Mouse (Mus musculus): ENCODE measurements around the gene Ski. TPM values are rescaled to one million over a fixed set of nuclear protein-coding genes. Genes with fewer than 3 reads are reported as not detected.

The Ski gene
- polyA plus RNA-seq, 1 experiment from 2014 or later = 16.2 TPM

GRCm38 (mm10) chr4:155165861-155166260 lies 56.5 kb downstream of the Ski start:
- DNase-seq (ENCODE audit: low spot score) (no peak), ATAC-seq (no peak)
- Histone ChIP-seq H3K27me3 (replicated peaks; ENCODE audit: control insufficient read depth, insufficient read depth, low read length) (no peaks in the 10 kb centered on the region), H3K4me1 (ENCODE audit: control insufficient read depth, insufficient read depth, low read length) (peaks cover 15% of the 10 kb centered on the region; the same call in 1 of the 2 replicates), H3K9ac (ENCODE audit: low read length) (no peak overlapping the region), H3K4me3 (ENCODE audit: low read depth, low read length) (no peak overlapping the region), H3K4me2 (ENCODE audit: low read length) (no peak overlapping the region), H3K36me3 (ENCODE audit: control insufficient read depth, insufficient read depth, low read length) (no peaks in the 10 kb centered on the region), H3K9me3 (replicated peaks; ENCODE audit: control insufficient read depth, low read length) (no peaks in the 10 kb centered on the region), H3K27ac (ENCODE audit: low read depth, low read length) (no peak overlapping the region)

- ATAC-seq (peak; percentile 27; the same call in 1 of the 2 replicates), DNase-seq (ENCODE audit: low spot score) (peak; percentile 45)
- Histone ChIP-seq H3K27me3 (replicated peaks; ENCODE audit: control insufficient read depth, insufficient read depth, low read length) (no peaks in the 10 kb centered on the region), H3K4me2 (ENCODE audit: low read length) (no peak overlapping the region), H3K9me3 (replicated peaks; ENCODE audit: control insufficient read depth, low read length) (no peaks in the 10 kb centered on the region), H3K4me3 (ENCODE audit: low read depth, low read length) (no peak overlapping the region), H3K36me3 (ENCODE audit: control insufficient read depth, insufficient read depth, low read length) (peaks cover 3% of the 10 kb centered on the region; the same call in 1 of the 2 replicates), H3K9ac (ENCODE audit: low read length) (no peak overlapping the region), H3K4me1 (ENCODE audit: control insufficient read depth, insufficient read depth, low read length) (peaks cover 13% of the 10 kb centered on the region; the same call in 1 of the 2 replicates), H3K27ac (ENCODE audit: low read depth, low read length) (no peak overlapping the region)
- 68% methylated on average over 6 of the region's 6 CpGs for WGBS
Observed at GRCm38 (mm10) chr4:155164550-155164949, 57.8 kb downstream of the Ski start.

- Histone ChIP-seq H3K27ac (ENCODE audit: low read depth, low read length) (no peak overlapping the region), H3K27me3 (replicated peaks; ENCODE audit: control insufficient read depth, insufficient read depth, low read length) (no peaks in the 10 kb centered on the region), H3K9ac (ENCODE audit: low read length) (no peak overlapping the region), H3K4me3 (ENCODE audit: low read depth, low read length) (no peak overlapping the region), H3K36me3 (ENCODE audit: control insufficient read depth, insufficient read depth, low read length) (peaks cover 12% of the 10 kb centered on the region), H3K4me2 (ENCODE audit: low read length) (no peak overlapping the region), H3K4me1 (ENCODE audit: control insufficient read depth, insufficient read depth, low read length) (peaks cover 9% of the 10 kb centered on the region; the same call in 1 of the 2 replicates), H3K9me3 (replicated peaks; ENCODE audit: control insufficient read depth, low read length) (no peaks in the 10 kb centered on the region)
- peak; percentile 16; the same call in 1 of the 2 replicates for ATAC-seq
- no peak for DNase-seq (ENCODE audit: low spot score)
- WGBS = 48% methylated on average over 8 of the region's 8 CpGs
Observed at GRCm38 (mm10) chr4:155163685-155164084, 58.7 kb downstream of the Ski start.

- Histone ChIP-seq H3K4me1 (ENCODE audit: control insufficient read depth, insufficient read depth, low read length) (peaks cover 9% of the 10 kb centered on the region; the same call in 1 of the 2 replicates), H3K9ac (ENCODE audit: low read length) (no peak overlapping the region), H3K27ac (ENCODE audit: low read depth, low read length) (no peak overlapping the region), H3K4me2 (ENCODE audit: low read length) (no peak overlapping the region), H3K36me3 (ENCODE audit: control insufficient read depth, insufficient read depth, low read length) (peaks cover 16% of the 10 kb centered on the region), H3K9me3 (replicated peaks; ENCODE audit: control insufficient read depth, low read length) (no peaks in the 10 kb centered on the region), H3K27me3 (replicated peaks; ENCODE audit: control insufficient read depth, insufficient read depth, low read length) (no peaks in the 10 kb centered on the region), H3K4me3 (ENCODE audit: low read depth, low read length) (no peak overlapping the region)
- DNase-seq (ENCODE audit: low spot score) (no peak), ATAC-seq (no peak)
- WGBS = 53% methylated on average over 4 of the region's 4 CpGs
Observed at GRCm38 (mm10) chr4:155163320-155163651, 59.1 kb downstream of the Ski start.

- no peak for DNase-seq (ENCODE audit: low spot score)
- Histone ChIP-seq H3K4me1 (ENCODE audit: control insufficient read depth, insufficient read depth, low read length) (peaks cover 9% of the 10 kb centered on the region; the same call in 1 of the 2 replicates), H3K27me3 (replicated peaks; ENCODE audit: control insufficient read depth, insufficient read depth, low read length) (no peaks in the 10 kb centered on the region), H3K4me2 (ENCODE audit: low read length) (no peak overlapping the region), H3K36me3 (ENCODE audit: control insufficient read depth, insufficient read depth, low read length) (peaks cover 22% of the 10 kb centered on the region), H3K9me3 (replicated peaks; ENCODE audit: control insufficient read depth, low read length) (no peaks in the 10 kb centered on the region), H3K4me3 (ENCODE audit: low read depth, low read length) (no peak overlapping the region), H3K27ac (ENCODE audit: low read depth, low read length) (no peak overlapping the region), H3K9ac (ENCODE audit: low read length) (no peak overlapping the region)
- 85% methylated on average over 7 of the region's 7 CpGs for WGBS
- ATAC-seq = no peak
Observed at GRCm38 (mm10) chr4:155162433-155163319, 59.7 kb downstream of the Ski start.

GRCm38 (mm10) chr4:155158543-155158917 lies 63.9 kb downstream of the Ski start:
- no peaks in the 10 kb centered on the region for H3K9me3 ChIP-seq (replicated peaks; ENCODE audit: control insufficient read depth, low read length)
- ATAC-seq = no peak

GRCm38 (mm10) chr4:155157871-155158542 lies 64.4 kb downstream of the Ski start:
- Histone ChIP-seq H3K36me3 (ENCODE audit: control insufficient read depth, insufficient read depth, low read length) (peaks cover 52% of the 10 kb centered on the region), H3K4me1 (ENCODE audit: control insufficient read depth, insufficient read depth, low read length) (no peaks in the 10 kb centered on the region), H3K27ac (ENCODE audit: low read depth, low read length) (no peak overlapping the region), H3K9ac (ENCODE audit: low read length) (no peak overlapping the region), H3K27me3 (replicated peaks; ENCODE audit: control insufficient read depth, insufficient read depth, low read length) (no peaks in the 10 kb centered on the region), H3K4me3 (ENCODE audit: low read depth, low read length) (no peak overlapping the region), H3K9me3 (replicated peaks; ENCODE audit: control insufficient read depth, low read length) (no peaks in the 10 kb centered on the region), H3K4me2 (ENCODE audit: low read length) (no peak overlapping the region)
- DNase-seq (ENCODE audit: low spot score) = no peak
- 89% methylated on average over 27 of the region's 27 CpGs for WGBS
- ATAC-seq = no peak

More at GRCm38 (mm10) chr4:155158543-155158917, 63.9 kb downstream of the Ski start:
- 81% methylated on average over 8 of the region's 8 CpGs for WGBS
- Histone ChIP-seq H3K4me2 (ENCODE audit: low read length) (no peak overlapping the region), H3K36me3 (ENCODE audit: control insufficient read depth, insufficient read depth, low read length) (peaks cover 52% of the 10 kb centered on the region), H3K27ac (ENCODE audit: low read depth, low read length) (no peak overlapping the region), H3K27me3 (replicated peaks; ENCODE audit: control insufficient read depth, insufficient read depth, low read length) (no peaks in the 10 kb centered on the region), H3K4me1 (ENCODE audit: control insufficient read depth, insufficient read depth, low read length) (peaks cover 5% of the 10 kb centered on the region; the same call in 1 of the 2 replicates), H3K4me3 (ENCODE audit: low read depth, low read length) (no peak overlapping the region), H3K9ac (ENCODE audit: low read length) (no peak overlapping the region)
- no peak for DNase-seq (ENCODE audit: low spot score)

GRCm38 (mm10) chr4:155156734-155157133 lies 65.7 kb downstream of the Ski start:
- ATAC-seq (no peak), DNase-seq (ENCODE audit: low spot score) (no peak)
- H3K27me3 ChIP-seq (replicated peaks; ENCODE audit: control insufficient read depth, insufficient read depth, low read length) = peaks cover under 1% of the 10 kb centered on the region; the same call in 1 of the 2 replicates
- WGBS = 95% methylated on average over 17 of the region's 17 CpGs
- H3K36me3 ChIP-seq (ENCODE audit: control insufficient read depth, insufficient read depth, low read length) = peaks cover 52% of the 10 kb centered on the region
- no peak overlapping the region for H3K9ac ChIP-seq (ENCODE audit: low read length)
- H3K4me1 ChIP-seq (ENCODE audit: control insufficient read depth, insufficient read depth, low read length) = no peaks in the 10 kb centered on the region
- H3K27ac ChIP-seq (ENCODE audit: low read depth, low read length) = no peak overlapping the region
- no peak overlapping the region for H3K4me2 ChIP-seq (ENCODE audit: low read length)
- H3K9me3 ChIP-seq (replicated peaks; ENCODE audit: control insufficient read depth, low read length) = no peaks in the 10 kb centered on the region
- no peak overlapping the region for H3K4me3 ChIP-seq (ENCODE audit: low read depth, low read length)

GRCm38 (mm10) chr4:155154986-155155385 lies 67.4 kb downstream of the Ski start:
- DNase-seq (ENCODE audit: low spot score) (no peak), ATAC-seq (no peak)
- no peak overlapping the region for H3K4me3 ChIP-seq (ENCODE audit: low read depth, low read length)
- H3K27me3 ChIP-seq (replicated peaks; ENCODE audit: control insufficient read depth, insufficient read depth, low read length) = peaks cover 5% of the 10 kb centered on the region; the same call in 1 of the 2 replicates
- no peak overlapping the region for H3K9ac ChIP-seq (ENCODE audit: low read length)
- WGBS = 81% methylated on average over 11 of the region's 11 CpGs
- no peak overlapping the region for H3K4me2 ChIP-seq (ENCODE audit: low read length)
- peaks cover 52% of the 10 kb centered on the region for H3K36me3 ChIP-seq (ENCODE audit: control insufficient read depth, insufficient read depth, low read length)
- H3K9me3 ChIP-seq (replicated peaks; ENCODE audit: control insufficient read depth, low read length) = no peaks in the 10 kb centered on the region
- H3K4me1 ChIP-seq (ENCODE audit: control insufficient read depth, insufficient read depth, low read length) = peaks cover 12% of the 10 kb centered on the region
- H3K27ac ChIP-seq (ENCODE audit: low read depth, low read length) = no peak overlapping the region

All from forebrain, embryonic 14.5 days (tissue).